8 mouse cellular contexts compared by ENCODE assay signal in the genomic region with DNA sequence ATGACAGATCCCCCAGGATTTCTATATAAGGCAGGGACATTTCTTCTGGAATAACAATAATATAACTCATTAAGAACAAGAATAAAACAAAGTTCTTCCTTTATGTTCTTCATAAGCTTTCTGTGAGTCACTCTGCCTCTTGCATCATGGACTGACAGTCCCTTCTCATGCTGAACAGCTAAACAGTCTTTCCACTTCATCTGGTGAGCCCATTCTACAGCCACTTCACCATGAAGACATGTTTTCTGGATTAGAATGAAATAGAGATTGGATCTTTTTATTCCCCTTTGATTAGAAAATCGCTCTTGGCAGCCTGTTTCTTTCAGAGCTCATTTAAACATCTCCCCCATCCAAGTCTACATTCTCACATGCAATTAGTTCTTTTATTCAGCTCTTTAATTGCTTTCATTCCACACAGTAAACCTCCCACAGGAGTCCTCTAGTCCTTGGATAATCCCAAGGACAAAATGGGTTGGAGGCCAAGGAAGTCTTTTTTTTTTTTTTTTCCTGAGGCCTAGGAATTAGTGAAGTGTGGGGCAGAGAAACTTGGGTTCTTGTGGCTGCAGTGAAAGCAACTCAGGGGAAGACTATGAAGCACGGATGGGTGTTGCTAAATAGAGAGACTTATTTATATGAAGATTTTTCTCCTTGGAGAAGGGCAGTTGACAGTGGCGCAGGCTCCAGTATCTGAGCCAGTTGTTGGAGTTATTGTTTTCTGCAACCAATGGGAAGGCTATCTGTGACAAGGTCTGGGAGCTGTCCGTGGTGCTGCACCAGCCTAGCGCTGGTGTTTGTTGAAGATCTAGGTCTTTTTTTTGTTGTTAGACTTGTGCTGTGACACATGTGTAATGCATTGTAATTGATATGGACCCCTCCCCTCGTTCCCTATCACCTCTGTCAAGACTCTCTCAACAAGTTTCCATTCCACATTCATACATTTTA.
DNase-seq lines count a peak whose midpoint lies in the region; ATAC-seq and TF ChIP-seq lines count a peak whose summit lies in the region.

No protein-coding gene starts in this region.

- no peak overlapping the region for H3K4me2 ChIP-seq in kidney, postnatal 0 days (ENCODE audit: low read length)
- no peak overlapping the region for H3K4me2 ChIP-seq in forebrain, embryonic 14.5 days (ENCODE audit: low read length)
- no peak overlapping the region for H3K4me2 ChIP-seq in neural tube, embryonic 11.5 days (ENCODE audit: low read depth)

- no peak overlapping the region for H3K9ac ChIP-seq in kidney, postnatal 0 days (ENCODE audit: low read depth, low read length)
- no peak overlapping the region for H3K9ac ChIP-seq in forebrain, embryonic 14.5 days (ENCODE audit: low read length)
- no peak overlapping the region for H3K9ac ChIP-seq in neural tube, embryonic 11.5 days (ENCODE audit: low read length)

- no peak overlapping the region for H3K27ac ChIP-seq in kidney, postnatal 0 days
- no peak overlapping the region for H3K27ac ChIP-seq in forebrain, embryonic 14.5 days (ENCODE audit: low read depth, low read length)
- no peak overlapping the region for H3K27ac ChIP-seq in neural tube, embryonic 11.5 days (ENCODE audit: low read depth, low read length)

- 18% methylated on average over 6 of the region's 6 CpGs for WGBS in kidney, postnatal 0 days
- WGBS in forebrain, embryonic 14.5 days, result 8% methylated on average over 6 of the region's 6 CpGs
- 31% methylated on average over 6 of the region's 6 CpGs for WGBS in neural tube, embryonic 11.5 days

- TF ChIP-seq CTCF in kidney, postnatal 0 days (IDR thresholded peaks at IDR 0.05; ENCODE audit: low read depth), result no peak

- ATAC-seq in kidney, postnatal 0 days (replicated peaks; ENCODE audit: low FRiP score, low read depth), result no peak
- ATAC-seq in forebrain, embryonic 14.5 days, result peak; percentile 80
- no peak for ATAC-seq in neural tube, embryonic 11.5 days (ENCODE audit: insufficient read depth, low FRiP score, low TSS enrichment)
- no peak for ATAC-seq in monocyte, adult 5-6 weeks (replicated peaks; ENCODE audit: insufficient number of reproducible peaks, low FRiP score, low TSS enrichment, poor library complexity, severe bottlenecking)

- no peaks in the 10 kb centered on the region for H3K9me3 ChIP-seq in kidney, postnatal 0 days (replicated peaks; ENCODE audit: low read length)
- no peaks in the 10 kb centered on the region for H3K9me3 ChIP-seq in forebrain, embryonic 14.5 days (replicated peaks; ENCODE audit: control insufficient read depth, low read length)
- H3K9me3 ChIP-seq in neural tube, embryonic 11.5 days (ENCODE audit: control insufficient read depth, low read length), result no peaks in the 10 kb centered on the region

- no peaks in the 10 kb centered on the region for H3K36me3 ChIP-seq in kidney, postnatal 0 days (ENCODE audit: insufficient read depth, low read length)
- no peaks in the 10 kb centered on the region for H3K36me3 ChIP-seq in forebrain, embryonic 14.5 days (ENCODE audit: control insufficient read depth, insufficient read depth, low read length)
- H3K36me3 ChIP-seq in neural tube, embryonic 11.5 days (ENCODE audit: control insufficient read depth, insufficient read depth, low read length), result no peaks in the 10 kb centered on the region

- no peaks in the 10 kb centered on the region for H3K27me3 ChIP-seq in kidney, postnatal 0 days (ENCODE audit: insufficient read depth, low read length)
- H3K27me3 ChIP-seq in forebrain, embryonic 14.5 days (replicated peaks; ENCODE audit: control insufficient read depth, insufficient read depth, low read length), result no peaks in the 10 kb centered on the region
- H3K27me3 ChIP-seq in neural tube, embryonic 11.5 days (ENCODE audit: control insufficient read depth, insufficient read depth, low read length), result no peaks in the 10 kb centered on the region

- no peak overlapping the region for H3K4me3 ChIP-seq in kidney, postnatal 0 days (replicated peaks; ENCODE audit: low read depth, low read length)
- no peak overlapping the region for H3K4me3 ChIP-seq in forebrain, embryonic 14.5 days (ENCODE audit: low read depth, low read length)
- H3K4me3 ChIP-seq in neural tube, embryonic 11.5 days (ENCODE audit: low read depth, low read length), result no peak overlapping the region

- DNase-seq in kidney, postnatal 0 days (ENCODE audit: low spot score), result peak; percentile 80
- no peak for DNase-seq in kidney, adult 18-20 months
- peak; percentile 74 for DNase-seq in R1 (ENCODE audit: low read depth, low spot score)
- DNase-seq in forebrain, embryonic 14.5 days (ENCODE audit: low spot score), result peak; percentile 89
- peak; percentile 61 for DNase-seq in neural tube, embryonic 11.5 days (ENCODE audit: low spot score)
- no peak for DNase-seq in layer of hippocampus, postnatal 25 days (ENCODE audit: extremely low spot score in 1 of 2, low spot score in 1 of 2)
- DNase-seq in gastrocnemius, adult 18-20 months (ENCODE audit: low spot score), result no peak

- H3K4me1 ChIP-seq in kidney, postnatal 0 days (replicated peaks; ENCODE audit: insufficient read depth, low read length), result no peaks in the 10 kb centered on the region
- H3K4me1 ChIP-seq in forebrain, embryonic 14.5 days (ENCODE audit: control insufficient read depth, insufficient read depth, low read length), result 0 out of 2 replicates have a peak, but pooled peaks cover 6% of the 10 kb centered on the region
- H3K4me1 ChIP-seq in neural tube, embryonic 11.5 days (ENCODE audit: control insufficient read depth, insufficient read depth, low read length), result no peaks in the 10 kb centered on the region

Comparison
In these comparisons a context has a peak if more than half of its experiments do, and no peak if none do; other contexts are left out.
1. DNase-seq: peak in kidney, postnatal 0 days (single experiment), R1 (single experiment), forebrain, embryonic 14.5 days (single experiment) and neural tube, embryonic 11.5 days (single experiment); none in kidney, adult 18-20 months (single experiment), layer of hippocampus, postnatal 25 days (0 of 2) and gastrocnemius, adult 18-20 months (single experiment).